Mouse (Mus musculus) adrenal gland (tissue): ENCODE results near the gene Abhd11.

Source experiments
- intact Hi-C: fragments of 180-260 bp; cut with DNase I; formaldehyde crosslinking; loops from one replicate; pipeline ENCODE4 v1.15.1; 2025
- long read RNA-seq, 2 experiments: library from polyadenylated mRNA; unstranded; transcript quantifications; one replicate each; pipeline ENCODE4 v2.0.0; 2020; ENCODE audit warnings: borderline replicate concordance in 1 of 2; ENCODE audit not compliant: insufficient replicate concordance in 1 of 2

Gene Abhd11
- long read RNA-seq, experiment 1, transcript Abhd11-201 (6 exons, 1,493 nt) = major isoform, 28 of 42 reads
- long read RNA-seq, experiment 1, transcript Abhd11-206 (5 exons, 1,473 nt) = minor isoform, 8 of 42 reads
- long read RNA-seq, experiment 1, partial matches to known transcripts = 1 of 42 reads
- long read RNA-seq, experiment 1, other reads (novel, unspliced or antisense) = 1 of 42 reads
- long read RNA-seq, experiment 2, transcript Abhd11-201 (6 exons, 1,493 nt) = major isoform, 46 of 64 reads
- long read RNA-seq, experiment 2, transcript Abhd11-206 (5 exons, 1,473 nt) = minor isoform, 13 of 64 reads
- long read RNA-seq, experiment 2, partial matches to known transcripts = 1 of 64 reads
- long read RNA-seq, experiment 2, other reads (novel, unspliced or antisense) = 2 of 64 reads

DNA sequence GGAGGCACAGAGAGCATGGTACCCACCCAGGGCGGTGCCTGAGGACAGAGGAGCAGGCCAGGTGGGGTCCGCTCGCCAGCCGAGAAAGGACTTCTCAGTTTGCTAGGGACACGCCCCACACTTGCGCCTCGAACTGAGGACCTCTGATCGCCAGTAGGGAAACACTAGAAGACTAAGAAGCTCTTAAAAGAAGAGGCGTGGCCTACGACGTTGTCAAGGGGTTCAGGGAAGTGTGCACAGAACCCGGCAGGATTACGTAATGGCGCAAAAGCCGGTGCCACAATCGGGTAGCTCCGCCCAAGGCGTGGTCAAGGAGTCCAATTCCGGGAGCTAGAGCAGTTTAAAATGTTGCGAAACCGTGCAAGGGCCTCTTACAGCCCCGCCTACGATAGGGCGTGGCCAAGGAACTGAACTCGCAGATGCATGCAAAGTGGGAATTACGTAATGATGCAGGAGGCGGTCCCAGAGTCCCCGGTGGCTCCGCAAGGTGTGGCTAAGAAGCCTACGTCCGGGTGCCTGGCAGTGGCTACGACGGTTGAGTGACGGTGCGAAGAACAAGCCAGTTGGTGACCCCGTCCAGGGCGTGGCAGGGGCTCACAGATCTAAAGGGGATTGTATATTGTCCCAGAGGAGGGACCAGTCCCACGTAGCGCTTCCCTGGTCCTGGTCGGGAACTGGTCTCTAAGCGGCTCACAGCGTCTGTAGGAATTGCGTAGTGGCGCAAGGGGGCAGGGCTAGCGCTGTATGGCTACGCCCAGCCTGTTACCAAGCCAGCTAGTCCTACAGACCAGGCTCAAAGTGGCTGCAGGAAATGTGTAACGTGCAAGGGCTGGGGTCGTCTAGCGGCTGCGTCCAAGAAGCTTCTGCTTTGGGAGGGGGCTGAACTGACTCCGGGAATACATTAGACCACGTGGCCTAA is at the start of gene Abhd11:
TSS of gene Abhd11 (plus strand) at position 482 of the 919 bp plus-strand sequence.
- intact Hi-C loops = no loop called here

DNA sequence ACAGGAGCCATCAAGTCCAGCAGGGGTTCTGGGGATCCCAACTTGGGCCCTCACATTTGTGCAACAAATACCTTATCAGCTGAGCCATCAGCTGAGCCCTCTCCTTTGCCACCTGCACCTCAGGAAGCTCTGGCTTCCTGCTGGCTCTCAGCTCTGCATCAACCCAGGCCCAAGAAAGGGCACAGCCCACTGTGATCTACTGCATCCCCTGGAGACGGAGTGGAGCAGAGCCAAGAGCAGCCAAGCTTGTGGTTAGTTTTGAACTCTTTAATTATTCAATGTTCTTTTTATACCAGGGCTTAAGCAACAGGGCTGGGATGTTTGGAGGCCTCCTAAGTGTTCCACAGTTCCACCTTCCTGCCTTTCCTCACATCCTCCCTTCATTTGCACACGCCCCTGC is 48.5 kb upstream of the Abhd11 start:
- intact Hi-C loops = no loop called here

DNA sequence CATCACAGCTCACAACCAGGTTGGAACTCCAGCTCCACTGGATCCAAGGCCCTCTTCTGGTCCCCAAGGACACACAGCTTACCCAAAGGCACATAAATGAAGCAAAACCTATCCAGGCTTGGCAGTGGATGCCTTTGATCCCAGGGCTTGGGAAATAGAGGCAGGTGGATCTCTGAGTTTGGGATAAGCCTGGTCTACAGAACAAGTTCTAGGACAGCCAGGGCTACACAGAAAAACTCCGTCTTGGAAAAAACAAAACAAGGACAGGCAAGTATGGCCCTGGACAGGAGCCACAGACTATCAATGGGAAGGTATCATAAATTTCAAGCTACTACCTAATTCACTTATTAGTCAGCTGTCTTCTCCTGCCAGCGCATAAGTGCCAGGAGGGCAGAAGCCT is 47.4 kb upstream of the Abhd11 start:
- intact Hi-C loops = no loop called here

DNA sequence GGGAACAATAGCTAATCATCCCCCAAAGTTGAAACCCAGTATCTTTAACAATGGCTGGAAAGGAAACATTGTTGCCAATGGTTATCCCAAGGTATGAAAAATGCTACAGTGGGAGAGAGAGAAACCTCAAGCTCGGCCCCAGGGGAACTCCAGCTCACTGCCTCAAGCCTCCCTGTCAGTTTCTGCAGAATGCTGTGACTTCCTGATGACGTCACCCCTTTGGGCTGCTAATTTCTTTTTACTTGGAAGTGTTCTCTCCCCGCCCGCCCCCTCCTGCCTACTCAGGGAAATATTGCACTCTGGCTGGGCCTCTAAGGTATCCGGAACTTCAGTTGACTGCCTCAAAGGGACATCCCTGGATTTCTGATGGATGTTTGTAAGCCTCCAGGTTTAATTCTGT is 45.4 kb upstream of the Abhd11 start:
- intact Hi-C loops = no loop called here

DNA sequence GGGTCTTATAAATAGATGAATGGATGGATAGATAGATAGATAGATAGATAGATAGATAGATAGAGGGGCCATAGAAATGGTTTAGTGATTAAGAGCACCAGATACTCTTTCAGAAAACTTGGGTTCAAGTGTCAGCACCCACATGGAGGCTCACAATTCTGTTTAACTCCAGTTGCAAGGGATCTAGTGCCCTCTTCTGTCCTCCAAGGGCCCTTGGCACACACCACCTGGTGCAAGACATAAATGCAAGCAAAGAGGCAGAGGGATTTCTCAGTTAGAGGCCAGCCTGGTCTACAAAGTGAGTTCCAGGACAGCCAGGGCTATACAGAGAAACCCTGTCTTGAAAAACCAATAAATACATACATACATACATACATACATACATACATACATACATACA is 44.3 kb upstream of the Abhd11 start:
- intact Hi-C loops = loop anchor here (1.0 kb wide), 2 partner anchors 32 to 57 kb away; partner anchors contain the start of gene Mettl27

DNA sequence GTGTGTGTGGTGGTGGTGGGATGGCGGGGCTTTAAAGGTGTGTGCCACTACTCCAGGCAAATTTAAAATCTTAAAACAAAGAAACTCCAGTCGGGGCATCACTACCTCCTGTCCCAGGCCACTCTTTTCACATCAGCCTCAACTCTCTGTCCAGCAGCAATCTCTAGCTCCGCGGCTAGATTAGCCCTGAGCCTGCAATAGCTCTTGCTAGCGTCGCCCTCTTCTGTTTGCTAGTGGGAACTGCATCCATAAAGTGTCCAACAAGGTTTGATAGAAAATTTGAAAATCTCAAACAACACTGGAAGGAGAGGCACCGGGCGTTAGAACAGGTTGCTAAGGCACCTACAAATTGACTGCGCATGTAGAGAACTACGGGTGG is 43.5 kb upstream of the Abhd11 start:
- intact Hi-C loops = loop anchor here (1.0 kb wide), 2 partner anchors 33 to 58 kb away; partner anchors contain the start of gene Mettl27

DNA sequence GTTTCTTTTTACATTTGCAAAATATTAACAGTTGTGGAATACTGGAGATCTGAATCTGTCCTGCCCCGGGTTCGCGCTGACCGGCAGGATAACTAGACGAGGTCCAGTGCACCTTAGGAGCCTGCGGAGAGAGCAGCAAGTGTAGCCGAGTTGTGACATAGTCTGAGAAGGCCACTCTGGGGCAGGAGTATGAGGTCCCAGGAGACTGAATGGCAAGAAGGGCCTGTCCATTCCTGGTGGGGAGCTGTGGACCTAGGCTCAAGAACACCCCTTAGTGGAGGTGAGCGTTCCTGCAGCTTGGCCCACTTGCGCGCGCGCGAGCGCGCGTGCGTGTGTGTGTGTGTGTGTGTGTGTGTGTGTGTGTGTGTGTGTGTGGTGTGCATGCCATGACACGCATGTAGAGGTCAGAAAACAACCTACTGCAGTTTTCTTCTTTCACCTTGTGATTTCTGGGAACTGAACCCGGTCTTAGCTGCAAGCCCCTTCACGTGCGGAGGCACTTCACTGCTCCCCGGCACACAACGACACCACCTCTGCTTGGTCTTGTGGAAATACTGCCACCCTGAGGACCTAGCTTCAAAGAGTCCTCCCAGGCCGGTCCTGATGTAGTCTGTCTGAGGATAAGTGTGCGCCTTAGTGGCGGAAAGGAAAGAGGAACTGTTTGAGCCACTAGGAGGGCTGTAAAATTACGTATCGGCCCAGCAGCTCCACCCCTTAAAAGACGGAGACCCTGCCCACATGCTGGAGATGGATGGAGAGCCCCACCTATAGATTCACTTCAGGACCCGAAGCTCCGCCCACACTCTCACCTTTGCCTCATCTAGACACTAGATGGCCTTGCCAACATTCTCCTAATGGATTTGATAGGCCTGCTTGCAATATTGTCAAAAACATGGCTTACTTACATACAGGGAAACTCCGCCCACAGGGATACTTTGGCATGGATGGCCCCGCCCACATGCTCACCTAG is 42.8 kb upstream of the Abhd11 start:
- intact Hi-C loops = loop anchor here (1.0 kb wide), 2 partner anchors 34 to 59 kb away; partner anchors contain the start of gene Mettl27

DNA sequence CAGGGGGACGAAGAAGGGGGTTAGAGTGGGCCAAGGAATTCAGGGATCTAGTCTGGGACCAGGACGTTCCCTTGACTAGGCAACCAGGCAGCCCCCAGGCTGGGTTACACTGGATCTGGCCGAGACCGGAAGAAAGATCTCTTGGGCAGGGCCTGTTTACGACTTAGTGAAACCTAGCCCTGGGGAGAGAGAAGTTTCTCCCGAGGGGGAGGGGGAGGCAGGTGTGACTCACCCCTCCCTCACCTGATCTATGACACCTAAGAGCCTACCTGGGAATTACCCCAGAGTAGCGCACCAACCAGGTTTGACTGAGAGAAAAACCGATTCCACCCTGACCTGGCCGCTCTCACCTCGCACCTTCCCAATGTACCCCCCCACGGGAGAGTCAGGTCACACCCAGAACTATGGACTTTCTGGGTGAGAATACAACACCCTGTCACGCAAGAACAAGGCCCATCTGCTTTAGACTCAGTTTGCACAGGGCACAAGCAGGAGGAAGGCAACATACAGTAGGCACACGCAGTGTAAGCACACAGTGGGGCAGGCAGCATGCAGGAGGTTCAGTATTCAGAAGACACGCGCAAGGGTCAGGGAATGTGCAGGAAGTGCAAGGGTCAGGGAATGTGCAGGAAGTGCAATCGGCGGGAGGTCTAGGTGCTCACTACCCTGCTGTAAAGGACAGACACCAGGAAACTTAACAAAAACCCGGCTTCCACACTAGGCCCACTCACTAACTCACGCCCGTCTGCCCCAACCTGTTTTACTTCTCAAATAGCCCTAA is 41.6 kb upstream of the Abhd11 start:
- intact Hi-C loops = no loop called here

DNA sequence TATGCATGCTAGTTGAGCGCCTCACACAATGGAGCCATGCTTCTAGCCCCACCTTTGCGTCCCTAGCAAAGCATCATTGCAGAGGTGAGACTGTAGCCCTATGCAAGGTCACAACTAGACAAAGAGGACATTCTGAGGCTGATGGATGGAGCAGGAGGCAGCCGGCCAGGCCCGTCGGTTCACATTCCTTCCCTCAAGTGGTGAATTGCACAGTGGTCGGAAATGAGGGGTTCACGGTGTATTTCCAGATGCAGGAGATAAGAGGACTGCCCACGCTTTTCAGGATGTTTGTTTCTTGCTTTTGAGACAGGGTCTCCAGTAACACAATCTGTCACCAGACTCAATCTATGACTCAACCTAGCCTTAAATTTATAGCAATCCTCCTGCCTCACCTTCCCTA is 38.3 kb upstream of the Abhd11 start:
- intact Hi-C loops = no loop called here

DNA sequence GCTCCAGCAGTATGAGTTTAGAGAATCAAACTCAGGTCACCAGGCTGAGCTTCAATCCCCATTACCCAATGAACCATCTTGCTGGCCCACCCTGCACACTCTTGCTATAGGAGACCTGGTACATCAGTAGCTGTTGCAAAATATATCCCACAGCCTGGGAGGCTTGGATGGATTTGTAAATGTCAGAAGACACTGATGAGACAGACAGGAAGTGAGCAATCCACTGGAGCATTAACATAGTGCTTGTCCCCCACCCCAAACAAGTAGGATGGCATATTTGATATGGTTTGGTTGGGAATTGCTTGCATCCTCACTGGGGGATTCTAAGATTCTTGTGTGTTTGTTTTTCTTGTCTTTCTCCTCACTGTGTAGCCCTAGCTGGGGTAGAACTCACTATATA is 35.9 kb upstream of the Abhd11 start:
- intact Hi-C loops = no loop called here

DNA sequence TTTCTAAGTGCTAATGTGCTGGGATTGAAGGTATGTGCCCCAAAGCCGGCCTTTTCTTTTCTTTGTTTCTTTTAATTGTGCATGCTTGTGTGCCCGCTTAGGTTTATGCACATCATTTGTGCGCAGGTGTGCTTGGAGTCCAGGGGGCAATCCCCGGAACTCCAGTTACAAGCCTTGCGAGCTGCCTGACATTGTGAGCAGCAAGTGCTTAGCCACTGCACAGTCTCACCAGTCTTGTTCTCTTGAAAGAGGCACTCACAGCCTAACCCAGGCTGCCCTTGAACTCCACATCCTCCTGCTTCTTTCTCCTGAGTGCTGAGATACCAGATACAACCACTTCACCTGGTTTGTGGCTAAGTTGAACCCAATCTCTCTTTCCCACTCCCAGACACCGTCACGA is 35.4 kb upstream of the Abhd11 start:
- intact Hi-C loops = no loop called here

DNA sequence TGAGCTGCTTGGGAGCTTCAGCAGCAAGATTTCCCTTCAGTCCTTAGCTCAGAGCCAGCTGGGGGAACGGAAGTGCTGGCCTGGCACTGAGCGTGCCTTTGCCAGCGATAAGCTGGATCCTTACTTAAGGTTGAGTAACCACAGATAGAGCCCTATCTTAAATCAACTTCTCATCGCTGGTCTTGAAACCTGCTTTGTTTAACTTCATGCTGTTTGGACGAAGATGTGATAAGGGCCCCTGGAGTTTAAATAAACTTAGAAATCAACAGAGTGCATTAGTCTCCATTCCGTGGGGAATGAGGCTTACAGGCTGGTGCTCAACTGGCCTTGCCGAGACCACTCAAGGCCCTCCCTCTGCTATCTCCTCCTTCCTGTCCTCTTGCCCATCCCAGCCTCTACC is 34.7 kb upstream of the Abhd11 start:
- intact Hi-C loops = no loop called here

DNA sequence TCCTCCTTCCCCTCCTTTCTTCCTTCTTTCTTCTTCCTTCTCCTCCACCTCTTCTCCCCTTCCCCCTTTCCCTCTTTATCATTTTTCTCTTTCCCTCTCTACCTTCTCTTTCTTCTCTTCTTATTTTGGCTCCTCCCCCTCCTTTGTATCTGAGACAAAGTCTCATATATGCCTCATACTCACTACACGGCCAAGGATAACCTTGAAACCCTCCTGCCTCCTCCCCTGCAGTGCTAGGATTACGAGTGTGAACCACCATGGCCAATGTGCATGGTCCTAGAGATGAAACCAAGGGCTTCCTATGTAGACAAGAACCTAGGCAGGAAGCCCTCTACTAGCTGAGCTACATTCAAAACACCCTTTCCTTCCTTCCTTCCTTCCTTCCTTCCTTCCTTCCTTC is 34.0 kb upstream of the Abhd11 start:
- intact Hi-C loops = no loop called here

DNA sequence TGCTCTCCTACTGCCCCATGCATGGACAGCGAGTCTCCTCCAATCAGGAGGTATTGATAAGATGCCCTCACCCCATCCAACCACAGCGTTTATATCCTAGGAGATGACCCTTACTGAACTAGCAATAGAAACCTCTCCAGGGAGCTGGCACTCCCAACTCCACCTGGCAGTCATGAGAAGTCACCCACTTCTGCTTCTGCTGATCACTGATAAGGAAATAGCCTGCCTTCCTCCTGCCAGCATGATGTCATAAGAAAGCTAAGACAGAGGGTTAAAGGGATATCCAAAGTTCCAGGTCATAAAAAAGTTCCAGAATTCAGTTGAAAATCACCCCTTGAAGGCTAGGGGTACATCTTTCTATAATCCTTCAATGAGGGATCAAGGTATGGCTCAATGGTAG is 32.8 kb upstream of the Abhd11 start:
- intact Hi-C loops = no loop called here

DNA sequence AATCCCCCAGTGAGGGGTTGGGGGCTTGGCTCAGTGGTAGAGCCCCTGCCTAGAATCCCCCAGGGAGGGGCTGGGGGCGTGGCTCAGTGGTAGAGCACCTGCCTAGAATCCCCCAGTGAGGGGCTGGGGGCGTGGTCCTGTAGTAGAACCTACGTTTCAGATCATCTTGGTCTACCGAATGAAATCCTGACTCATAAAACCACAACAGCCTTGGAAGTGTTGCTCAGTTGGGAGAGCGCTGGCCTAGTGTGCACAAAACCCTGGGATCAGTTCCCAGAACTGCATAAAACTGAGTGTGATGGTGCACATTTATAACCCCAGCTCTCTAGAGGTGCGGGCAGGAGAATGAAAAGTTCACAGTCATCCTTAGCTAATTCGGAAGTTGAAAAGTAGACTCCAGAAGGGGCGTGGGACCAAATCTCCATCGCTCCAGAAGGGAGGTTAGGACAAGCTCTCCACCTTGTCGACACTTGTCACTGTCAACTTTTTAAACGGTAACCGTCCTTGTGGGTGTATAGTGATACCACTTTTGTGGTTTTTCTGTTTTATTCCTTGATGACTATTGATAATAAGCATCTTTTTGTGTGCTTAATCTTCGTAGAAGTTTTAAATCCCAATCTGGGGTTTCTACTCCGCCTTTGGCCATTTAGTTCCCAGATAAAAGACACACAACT is 32.2 kb upstream of the Abhd11 start:
- intact Hi-C loops = no loop called here

DNA sequence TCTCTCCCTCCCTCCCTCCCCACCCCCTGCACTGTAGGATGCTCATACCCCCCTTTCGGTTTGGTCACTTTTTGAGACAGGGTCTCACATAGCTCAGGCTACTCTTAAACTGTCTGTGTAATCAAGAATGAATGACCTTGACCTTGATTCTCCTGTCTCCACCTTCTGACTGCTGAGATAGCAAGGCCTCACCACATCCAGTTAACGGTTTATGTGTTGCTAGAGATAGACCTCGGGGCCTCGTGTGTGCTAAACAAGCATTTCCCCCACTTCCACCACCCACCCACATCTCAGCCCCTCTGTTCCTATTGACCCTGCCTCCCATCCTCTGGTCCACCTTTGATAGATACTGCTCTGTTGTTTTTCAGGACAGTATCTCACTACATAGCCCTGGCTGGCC is 31.1 kb upstream of the Abhd11 start:
- intact Hi-C loops = no loop called here

DNA sequence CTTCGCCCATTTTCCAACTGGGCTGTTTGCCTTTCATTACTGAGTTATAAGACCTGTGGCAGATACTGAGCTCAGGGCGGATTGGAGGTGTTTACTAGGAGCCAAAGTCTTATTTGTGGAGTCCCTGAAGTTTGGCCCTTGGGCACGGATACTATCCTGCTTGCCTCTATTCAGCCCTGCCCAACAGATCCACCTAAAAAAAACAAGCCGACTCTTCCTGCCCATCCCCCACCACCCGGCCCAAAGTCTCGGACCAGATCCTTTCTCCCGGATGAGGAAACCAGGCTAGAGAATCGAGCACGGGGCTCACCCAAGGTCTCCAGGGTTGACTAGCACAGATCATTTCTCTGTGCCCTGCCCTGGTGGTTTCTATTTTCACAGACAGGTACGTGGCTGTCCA is 27.8 kb upstream of the Abhd11 start:
- intact Hi-C loops = no loop called here

DNA sequence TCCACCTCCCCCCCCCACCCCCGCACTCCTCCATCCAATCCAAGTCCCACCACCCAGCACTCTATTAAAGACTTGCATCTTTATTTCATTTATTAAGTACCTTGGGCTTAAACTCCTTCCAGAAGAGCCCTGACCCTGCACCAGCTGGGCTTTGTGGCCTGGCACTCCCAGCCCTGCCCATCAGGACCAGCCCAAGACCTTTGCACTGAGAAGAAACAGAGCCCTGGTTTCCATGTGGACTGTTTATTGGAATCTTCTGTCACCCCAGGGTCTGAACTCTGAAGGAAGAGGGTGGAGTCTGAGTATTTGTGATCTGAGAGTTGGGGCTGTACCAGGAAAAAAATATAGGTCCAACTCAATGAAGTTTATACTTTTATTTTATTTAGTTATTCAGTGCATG is 25.8 kb upstream of the Abhd11 start:
- intact Hi-C loops = no loop called here

DNA sequence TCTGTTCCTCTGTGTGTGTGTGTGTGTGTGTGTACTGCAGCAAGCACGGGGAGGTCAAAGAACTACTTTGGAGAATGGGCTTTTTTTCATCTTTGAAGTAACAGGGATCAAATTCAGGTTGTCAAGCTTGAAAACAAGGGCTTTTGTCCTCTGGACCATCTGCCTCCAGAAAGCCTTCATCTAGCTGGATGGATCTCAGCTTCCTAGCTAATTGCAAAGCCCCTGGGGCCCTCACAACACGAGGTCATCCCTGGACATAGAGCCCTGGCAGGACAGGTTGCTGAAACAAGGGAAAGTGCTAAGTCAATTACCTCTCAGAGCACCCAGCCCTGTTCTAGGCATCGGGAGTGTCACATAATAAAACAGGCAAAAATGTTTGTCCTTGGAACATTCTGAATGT is 25.2 kb upstream of the Abhd11 start:
- intact Hi-C loops = no loop called here
